Mouse (Mus musculus): Measurements from ENCODE around the gene Col11a2.

- 0 out of 2 replicates have a peak, but pooled peaks have one; percentile 2 for TF ChIP-seq POLR2A (IDR thresholded peaks at IDR 0.05; ENCODE audit: extremely low read depth, insufficient read depth, low read length)
- no peak for TF ChIP-seq CTCF (IDR thresholded peaks at IDR 0.05; ENCODE audit: extremely low read depth, insufficient read depth, low read length)
These were observed 9.9 kb upstream of the Col11a2 start for GRCm38 (mm10) chr17:34029150-34029889.

Measured in cortical plate, adult 2 months (tissue).